Mouse (Mus musculus): ENCODE data around the gene Nsun4.

Nsun4 gene

DNA sequence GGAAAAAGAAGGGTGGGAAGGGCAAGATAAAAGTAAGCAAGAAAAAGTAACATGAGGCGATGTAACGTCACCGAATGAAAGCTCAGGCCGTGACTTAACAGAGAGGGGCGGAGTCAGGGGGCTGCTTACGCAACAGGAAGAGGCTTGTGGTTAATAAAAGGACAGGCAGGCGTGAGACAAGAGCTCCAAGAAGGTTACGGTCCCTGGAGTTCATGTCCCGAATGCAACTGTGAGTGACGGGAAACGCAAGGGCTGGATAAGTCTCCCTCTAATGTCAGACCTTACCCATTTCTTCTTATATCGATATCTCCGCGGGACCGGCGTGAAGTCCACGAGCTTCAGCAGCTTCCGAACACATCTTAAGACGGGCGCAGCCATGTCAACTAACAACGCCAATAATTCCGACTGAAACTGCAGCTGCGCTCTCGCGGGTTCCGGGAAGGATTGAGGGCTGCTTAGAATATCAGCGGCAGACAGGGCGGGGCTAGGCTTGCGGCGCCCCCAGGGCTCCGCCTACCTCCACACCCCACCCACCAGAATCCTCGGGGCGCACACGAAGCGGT is at the start of gene Nsun4:
Nsun4 (minus strand) TSS at position 478 of the 563 bp plus-strand sequence.
- in situ Hi-C loops (cut with MseI, MboI) = no loop called here

DNA sequence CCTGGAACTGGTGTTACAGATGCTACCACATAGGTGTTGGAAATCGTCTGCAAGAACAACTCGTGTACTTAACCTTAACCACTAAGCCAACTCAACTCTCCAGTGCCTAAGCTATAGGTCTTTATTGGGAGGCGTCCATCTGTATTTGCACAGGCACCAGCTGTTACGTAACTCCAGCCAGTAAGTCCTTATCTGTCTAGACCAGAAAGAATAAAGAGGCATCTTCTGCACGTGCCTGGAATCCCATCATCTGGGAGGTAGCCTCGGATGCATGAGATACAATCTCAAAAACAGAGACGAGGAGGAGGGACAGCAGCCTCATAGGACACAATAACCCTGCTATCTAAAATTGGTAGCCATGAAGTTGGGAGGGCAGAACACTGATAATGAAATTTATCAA is 47.3 kb upstream of the Nsun4 start:
- in situ Hi-C loops (cut with MseI, MboI) = no loop called here

DNA sequence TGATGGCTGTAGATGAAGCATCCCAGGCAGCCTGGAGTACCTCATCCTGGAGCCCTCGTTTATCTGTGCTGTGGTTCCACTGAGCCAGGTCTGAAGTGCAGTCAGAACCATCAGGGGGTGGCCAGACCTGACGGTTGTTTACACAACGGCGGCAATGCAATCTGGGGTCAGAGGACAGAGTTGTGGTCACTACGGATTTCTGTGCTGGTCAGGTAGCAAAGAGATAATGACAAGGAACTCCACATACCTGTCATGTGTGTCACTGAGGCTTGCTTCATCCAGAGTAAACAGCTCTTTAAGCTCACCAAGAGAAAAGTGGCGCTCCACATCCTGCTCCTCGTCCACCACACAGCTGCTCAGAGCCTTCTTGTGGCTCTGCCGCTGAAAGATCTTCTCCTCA is 43.5 kb upstream of the Nsun4 start:
- in situ Hi-C loops (cut with MseI, MboI) = no loop called here

DNA sequence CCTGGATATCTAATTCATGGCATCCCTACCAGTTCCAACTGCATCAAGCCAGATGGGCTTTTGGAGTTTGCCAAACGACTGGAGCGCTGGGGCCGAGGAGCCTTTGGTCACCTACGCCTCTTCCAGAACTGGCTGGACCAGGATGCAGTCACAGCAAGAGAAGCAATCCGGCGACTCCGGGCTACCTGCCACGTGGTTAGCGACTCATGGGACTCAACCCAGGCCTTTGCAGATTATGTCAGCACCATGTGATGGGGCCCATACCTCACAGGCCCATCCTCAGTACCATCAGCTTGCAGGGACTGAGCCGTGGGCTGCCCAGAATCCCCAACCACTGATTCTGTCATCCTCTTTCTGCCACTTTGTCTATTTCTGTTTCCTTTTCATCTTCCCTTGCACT is 42.6 kb upstream of the Nsun4 start:
- in situ Hi-C loops (cut with MseI, MboI) = no loop called here

DNA sequence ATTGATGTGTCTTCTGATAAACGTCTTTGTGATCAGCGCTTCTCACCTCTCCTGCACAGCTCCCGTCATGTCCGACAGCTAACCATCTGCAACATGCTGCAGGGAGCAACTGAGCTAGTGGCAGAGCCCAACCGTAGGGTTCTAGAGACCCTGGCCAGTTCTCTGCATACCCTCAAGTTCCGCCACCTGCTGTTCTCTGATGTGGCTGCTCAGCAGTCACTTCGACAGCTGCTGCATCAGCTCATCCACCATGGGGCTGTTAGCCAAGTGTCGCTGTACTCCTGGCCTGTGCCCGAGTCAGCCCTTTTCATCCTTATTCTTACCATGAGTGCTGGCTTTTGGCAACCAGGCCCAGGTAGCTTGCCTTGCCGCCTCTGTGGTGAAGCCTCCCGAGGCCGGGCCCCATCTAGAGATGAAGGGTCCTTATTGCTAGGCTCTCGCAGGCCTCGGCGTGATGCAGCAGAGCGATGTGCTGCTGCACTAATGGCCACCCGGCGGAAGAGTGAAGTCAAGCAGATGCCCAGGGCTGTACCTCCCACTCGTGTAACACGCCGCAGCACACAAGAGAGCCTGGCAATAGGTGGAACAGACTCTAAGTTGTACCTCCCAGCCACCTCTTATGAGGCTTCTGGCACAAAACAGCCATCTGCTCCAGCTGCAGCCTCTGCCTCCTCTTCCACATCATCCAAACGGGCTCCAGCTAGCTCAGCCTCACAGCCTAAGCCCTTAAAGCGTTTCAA is 35.0 kb upstream of the Nsun4 start:
- in situ Hi-C loops (cut with MseI, MboI) = no loop called here

DNA sequence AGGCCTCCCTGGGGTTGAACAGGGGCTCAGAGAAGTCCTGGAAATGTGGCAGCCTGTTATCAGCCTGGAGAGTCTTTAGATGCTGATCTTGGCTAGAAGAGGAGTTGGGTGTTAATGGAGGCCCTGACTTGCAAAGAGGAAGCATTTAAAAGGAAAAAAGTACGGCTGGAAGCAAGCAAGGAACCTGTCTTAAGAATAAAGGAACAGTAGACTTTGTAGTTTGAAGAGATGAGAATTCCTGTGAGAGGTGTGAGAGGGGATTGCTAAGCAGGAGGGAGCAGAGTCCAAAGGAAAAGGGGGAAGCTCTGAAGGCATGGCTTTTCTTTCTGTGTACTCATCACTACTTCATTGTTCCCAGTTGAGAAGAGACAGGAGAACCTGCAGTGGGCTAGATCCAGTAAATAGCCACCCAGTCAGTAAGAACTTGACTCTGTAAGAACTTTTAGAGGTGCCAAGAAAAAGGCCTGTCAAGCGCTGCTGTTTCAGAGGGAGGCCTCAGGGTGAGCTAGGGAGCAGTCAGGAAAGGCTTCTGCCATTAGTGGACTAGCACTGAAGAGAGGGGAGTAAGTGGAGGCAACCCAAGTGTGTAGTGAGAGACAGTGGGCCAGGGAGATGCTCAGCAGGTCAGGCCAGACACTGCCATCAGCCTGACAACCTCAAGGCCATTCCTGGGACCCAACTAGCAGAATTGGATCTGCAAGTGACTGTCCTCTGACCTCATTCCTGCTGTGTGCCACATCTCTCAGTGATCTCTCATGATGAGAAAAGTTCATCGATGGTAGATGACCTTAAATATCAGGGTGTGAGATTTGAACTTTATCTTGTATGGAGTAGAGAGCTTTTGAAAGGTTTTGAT is 23.8 kb upstream of the Nsun4 start:
- in situ Hi-C loops (cut with MseI, MboI) = no loop called here

DNA sequence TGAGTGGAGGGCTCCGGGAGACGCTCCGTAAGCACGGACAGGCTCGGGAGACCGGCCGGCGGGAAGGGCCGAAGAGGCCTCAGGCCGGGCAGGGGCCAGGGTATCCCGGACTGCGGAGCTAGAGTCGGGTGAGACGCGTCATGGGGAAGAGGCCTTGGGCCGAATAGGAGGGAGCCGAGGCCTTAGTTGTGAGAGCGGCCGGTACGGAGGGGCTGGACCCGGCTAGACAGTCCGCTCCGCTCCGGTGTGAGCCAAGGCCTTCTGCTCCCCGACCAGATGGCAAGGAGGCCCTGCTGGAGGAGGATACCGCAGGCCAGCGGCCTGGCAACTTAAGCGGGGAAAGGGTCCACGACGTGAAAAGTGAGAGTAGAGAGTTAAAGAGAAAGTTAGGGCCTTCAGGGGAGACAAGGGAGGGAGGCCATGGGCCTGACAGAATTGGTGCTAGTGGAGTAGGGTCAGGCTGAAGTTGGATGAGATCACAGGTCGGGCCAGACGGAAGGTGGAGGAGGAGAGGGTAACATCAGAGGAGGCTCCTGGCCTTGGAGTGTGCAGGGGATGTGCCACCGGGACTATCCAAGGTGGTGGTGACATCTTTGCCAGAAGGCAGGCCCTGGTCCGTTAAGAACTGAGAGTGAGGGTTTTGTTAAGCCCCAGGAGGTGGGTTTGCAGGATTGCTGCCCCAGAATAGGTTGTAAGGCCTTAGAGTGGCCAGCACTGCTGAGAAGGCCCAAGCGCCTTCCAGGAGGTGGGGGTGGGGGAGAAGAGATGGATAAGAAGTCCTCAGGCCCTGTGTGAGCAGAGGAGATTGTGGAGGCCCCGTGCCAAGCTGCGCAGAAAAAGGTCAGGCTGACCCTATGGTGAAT is 22.9 kb upstream of the Nsun4 start:
- in situ Hi-C loops (cut with MseI, MboI) = no loop called here

DNA sequence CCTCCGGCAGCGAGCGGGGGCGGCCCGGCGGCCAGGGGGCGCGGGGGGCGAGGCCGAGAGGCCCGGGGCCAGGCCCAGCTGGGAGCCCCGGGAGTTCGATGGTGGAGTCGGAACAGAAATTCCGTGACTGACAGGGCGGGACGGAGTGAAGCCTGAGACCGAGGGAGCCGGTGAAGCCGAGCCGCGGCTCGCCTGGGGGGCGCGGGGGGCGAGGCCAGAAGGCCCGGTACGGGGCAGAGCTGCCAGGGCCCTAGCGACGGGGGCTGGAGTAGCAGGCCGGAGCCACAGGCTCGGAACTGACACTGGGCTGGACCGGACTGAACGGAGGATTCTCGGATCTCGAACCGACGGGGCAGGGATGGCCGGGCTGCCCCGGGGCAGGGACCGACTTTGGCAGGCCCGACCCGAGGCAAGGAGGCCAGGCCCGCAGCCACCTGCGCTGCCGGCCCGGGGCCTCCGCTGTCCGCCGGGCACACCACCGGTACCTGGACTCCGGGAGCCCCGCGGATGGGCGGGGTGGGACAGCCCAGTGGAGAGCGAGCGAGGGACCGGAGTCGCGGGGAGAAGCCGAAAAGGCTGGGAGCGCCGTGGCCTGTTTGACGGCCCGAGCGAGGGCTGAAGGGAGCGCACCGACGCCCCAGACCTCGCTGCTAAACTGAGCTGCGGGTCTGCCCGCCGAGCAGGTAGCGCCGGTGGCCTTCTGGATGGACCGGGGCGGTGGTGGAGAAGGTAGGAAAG is 22.1 kb upstream of the Nsun4 start:
- in situ Hi-C loops (cut with MseI, MboI) = no loop called here

DNA sequence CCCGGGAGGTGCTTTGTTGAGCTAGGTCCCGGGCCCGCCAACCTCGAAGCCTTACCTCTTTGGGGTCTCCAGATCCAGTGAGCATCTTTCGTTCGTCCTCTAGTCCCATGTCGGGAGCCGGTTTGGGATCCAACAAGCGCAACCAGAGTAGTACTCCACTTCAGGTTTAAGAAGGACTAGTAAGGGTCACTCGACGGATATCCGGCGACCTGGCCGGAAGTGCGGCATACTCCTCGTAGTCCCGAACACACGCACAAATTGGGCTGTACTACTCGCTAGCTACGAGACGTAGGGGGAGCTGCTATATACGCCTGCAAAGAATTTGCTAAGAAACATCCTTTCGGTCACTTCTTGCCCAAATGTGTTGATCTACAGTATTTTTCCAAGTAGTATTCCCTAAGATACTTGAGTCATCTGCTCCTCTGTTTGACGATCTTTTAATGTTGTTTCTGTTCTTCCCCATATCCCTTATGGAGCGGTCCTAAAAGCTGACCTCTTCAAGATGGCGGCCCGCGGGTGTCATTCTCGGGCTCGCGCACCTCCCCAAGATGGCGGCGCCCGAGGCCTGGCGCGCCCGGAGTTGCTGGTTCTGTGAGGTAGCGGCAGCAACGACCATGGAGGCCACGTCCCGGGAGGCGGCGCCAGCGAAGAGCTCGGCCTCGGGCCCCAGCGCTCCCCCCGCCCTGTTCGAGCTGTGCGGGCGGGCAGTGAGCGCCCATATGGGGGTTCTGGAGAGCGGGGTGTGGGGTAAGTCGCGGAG is 21.4 kb upstream of the Nsun4 start, which contains the start of the genes Uqcrh and Lrrc41:
Uqcrh (minus strand) TSS at position 211 of the 760 bp plus-strand sequence.
Lrrc41 (plus strand) TSS at position 409 of the 760 bp plus-strand sequence.
- in situ Hi-C loops (cut with MseI, MboI) = no loop called here

DNA sequence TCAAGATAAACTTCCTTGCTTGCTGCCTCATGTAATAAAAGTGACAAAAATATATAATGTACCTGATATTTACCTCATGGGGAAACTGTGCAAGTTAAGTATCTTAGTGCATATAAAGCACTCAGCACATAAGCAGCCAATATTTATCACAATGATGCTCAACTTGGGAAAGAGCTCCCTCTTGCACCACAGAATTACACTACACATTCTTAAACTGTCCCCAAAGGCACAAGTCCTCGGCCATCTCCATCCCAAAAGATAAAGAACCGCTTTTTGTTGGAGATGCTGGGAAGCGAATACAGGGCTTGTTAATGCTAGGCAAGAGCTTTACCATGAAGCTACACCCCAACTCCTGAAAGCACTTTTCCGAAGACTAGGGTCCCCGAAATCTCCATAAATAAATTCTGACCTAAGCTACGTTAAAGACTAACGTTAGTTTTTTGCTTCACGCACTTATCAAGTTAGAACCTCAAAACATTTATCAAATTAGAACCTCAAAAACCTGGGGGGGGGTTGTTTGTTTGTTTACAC is 20.5 kb upstream of the Nsun4 start:
- in situ Hi-C loops (cut with MseI, MboI) = no loop called here

DNA sequence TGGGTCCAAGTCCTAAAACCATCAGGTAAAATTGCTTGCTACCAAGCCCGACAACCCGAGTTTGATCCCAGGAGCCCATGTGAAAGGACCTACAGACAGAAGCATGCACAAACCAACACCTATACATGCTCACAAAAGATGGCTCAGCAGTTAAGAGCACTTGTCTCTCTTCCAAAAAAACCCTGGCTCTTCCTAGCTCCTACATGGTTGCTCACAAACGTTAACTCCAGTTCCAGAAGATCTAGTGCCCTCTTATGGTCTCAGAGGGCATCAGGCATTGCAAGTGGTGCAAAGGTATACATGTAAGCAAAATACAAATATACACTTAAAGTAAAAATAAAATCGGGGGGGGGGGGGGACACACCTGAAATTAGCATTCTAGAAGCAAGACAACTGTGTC is 19.5 kb upstream of the Nsun4 start:
- in situ Hi-C loops (cut with MseI, MboI) = no loop called here

DNA sequence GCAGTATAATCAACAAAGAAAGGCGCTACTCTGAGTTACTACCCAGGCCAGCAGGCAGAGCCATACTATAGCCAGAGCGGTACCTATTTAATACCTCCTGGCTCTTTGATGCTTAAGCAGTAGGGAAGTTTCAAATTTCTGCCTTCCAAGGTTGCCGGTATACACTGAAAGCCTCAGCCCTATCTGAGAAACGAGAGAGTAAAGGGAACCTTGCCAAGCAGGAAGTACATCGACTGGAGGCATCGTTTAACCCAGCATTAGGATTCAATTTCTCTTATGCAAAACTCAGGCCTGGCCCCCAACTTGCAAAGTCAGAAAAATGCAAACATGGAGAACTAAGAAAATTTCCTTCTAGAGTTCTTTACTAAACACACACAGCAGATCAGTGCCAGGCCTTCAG is 16.4 kb upstream of the Nsun4 start:
- in situ Hi-C loops (cut with MseI, MboI) = no loop called here

DNA sequence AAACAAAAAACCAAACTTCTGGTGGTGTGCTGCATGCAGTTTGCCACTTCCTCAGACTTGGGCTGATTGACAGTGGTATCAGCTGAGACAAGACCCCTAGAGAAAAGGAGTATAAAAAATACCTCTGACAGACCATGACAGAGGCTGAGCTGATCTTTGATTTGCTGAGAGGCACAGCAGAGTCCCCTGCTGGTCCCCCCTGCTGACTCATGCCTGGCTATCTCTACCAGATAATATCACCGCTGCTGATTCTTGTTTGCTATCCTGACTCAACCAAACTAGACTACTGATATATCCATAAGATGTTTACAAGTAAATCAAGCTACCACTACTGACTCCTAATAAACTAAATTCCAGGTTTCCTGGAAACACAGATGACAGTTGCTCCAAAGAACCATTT is 10.2 kb upstream of the Nsun4 start:
- in situ Hi-C loops (cut with MseI, MboI) = no loop called here

DNA sequence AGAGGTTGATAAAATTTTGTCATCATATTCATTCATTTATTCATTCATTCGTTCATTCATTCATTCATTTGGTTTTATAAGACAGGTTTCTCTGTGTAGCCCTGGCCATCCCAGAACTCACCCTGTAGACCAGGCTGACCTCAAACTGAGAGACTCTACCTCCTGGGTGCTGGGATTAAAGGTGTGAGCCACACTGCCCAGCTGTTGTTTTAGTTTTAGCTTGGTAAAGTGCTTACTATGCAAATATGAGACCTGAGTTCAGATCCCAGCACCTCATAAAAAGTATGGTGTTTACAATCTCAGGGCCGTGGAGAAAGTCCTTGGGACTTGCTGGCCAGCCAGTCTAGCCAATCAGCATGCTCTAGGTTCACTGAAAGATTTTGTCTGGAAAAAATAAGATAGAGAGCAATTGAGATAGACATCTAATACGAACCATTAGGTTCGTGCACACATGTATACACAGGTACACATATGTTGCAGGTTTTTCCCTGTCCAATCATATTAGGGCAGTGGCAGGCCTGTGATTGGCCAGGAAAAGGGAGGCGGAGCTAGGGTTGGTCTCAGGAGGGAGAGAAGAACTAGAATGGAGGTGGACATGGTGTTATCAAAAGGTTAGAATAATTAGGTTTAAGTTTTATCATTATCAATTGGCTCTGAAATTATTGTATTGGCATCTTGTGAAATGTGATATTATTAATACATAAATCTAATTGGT is 5.5 kb upstream of the Nsun4 start:
- in situ Hi-C loops (cut with MseI, MboI) = no loop called here

DNA sequence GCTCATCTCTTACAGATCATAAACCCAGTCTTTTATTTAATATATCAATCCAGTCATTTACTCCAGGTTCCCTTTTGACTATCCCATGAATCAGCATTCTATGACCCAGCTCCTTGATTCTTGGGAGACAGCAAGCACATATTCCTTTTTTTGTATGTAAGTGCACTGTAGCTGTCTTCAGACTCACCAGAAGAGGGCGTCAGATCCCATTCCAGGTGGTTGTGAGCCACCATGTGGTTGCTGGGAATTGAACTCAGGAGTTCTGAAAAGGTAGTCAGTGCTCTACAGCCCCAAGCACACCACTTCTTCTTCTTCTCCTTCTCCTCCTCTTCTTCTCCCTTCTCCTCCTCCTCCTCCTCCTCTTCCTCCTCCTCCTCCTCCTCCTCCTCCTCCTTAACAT is 3.9 kb upstream of the Nsun4 start:
- in situ Hi-C loops (cut with MseI, MboI) = no loop called here

DNA sequence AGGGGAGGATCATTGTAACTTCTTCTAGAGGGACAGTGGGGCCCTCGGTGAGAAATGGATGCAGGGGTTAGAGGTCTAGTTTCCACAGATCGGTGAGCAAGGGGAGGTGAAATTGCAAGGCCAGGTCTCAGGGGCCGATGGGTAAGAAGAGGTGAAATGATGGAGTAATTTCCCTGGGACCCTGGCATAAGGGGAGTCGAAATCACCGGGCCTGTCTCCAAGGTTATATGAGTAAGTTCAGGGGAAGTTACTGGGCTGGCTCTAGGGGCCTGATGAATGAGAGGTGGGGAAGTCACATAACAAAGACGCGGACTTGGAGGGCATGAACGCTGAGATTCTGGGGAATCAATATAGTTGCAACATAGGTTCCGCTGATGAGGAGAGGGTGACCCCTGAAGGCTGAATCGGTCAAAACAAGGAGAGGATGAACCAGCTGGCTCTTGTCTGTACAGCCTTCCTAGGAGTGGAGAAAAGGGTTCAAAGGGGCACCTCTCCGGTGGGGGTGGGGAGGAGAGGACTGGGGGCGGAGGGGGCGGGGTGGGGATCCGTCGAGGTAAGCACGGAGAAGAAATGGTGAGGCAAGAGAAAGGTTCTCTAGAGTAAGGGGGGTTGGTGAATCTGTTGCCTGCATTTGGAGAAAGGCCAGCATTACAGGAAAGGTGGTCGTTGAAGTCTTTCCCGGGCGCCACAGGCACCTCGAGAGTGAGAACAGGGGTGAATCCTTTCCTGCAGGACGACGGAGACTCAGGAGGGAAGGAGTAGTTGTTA is 966 bp downstream of the Nsun4 start:
- in situ Hi-C loops (cut with MseI, MboI) = no loop called here

DNA sequence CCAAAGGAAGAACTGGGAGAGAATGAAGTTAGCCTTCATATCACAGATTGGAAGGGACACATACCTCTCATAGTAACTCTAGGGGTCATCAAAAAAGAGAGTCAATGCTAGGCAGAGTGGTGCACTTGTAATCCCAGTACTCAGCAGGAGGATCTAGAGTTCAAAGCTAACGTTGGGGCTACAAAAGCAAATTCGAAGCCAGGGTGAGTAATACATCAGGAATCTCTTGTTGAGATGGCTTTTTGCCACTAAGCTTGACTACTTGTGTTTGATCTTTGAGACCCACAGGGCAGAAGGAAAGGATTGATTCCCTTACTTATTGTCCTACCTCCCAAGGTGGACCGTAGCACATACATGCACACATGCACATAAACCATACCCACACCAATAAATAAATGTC is 4.5 kb downstream of the Nsun4 start:
- in situ Hi-C loops (cut with MseI, MboI) = no loop called here

DNA sequence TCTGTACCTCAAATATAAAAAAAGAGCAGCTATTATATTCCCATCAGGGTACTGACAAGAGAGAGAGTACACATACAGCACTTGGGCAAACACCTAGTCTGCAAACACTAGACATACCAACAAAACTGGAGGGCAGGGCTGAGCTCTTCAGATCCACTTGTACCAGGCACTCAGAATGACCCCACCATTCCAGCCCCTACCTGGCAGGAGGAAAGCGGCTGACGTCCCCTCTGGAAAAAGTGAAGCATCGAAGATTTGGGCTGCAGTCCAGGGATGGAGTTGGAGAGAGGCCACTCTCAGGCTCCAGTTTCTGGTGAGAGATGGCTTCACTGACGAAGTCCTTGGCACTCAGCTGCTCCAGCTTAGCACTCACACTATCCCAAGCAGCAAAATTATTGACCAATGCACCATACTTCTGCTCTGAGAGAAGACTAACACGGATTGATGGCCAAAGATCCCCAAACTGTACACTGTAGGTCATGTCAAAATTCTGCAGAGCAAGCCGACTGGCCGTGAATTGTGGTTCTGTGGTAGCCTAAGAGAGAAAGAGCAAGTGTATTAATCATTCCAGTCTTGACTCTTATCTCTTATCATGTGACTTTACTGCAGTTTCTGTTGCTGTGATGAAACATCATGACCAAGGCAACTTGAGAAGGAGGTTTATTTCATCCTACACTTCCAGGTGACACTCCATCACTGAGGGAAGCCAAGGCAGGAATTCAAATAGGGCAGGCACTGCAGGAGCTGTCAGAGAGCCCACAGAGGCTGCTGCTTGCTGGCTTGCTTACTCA is 5.4 kb downstream of the Nsun4 start:
- in situ Hi-C loops (cut with MseI, MboI) = no loop called here

Measured in mouse trophoblast stem cell (cell line).